Mouse (Mus musculus): Measurements from ENCODE around the gene Prl2c5. TPM values are rescaled to one million over a fixed set of nuclear protein-coding genes. Genes with fewer than 3 reads are reported as not detected.
"Not testable (repeated sequence)": the region's sequence is repeated elsewhere in the genome, so short reads cannot be mapped to it uniquely, and the experiment has no call there.

Prl2c5 gene
- 0.25 TPM for polyA plus RNA-seq (2012; fragmentation: generic; extraction: Trizol)

DNA sequence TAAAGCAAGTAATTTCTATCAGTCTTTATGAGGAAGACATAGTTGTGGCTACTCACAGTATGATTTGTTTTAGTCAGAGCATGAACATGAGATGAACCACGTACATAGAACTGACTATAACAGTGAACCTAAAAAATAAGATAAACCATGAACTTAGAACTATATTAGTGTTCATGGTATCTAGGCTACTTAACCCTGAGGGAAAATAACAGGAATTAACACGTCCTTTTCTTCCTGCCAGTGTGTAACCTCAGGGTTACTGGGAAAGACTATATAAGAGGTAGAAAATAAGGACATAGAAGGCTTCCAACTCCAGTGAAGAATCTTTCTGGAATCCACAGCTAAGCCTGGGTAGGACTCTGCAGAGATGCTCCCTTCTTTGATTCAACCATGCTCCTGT is at the start of gene Prl2c5:
Gene Prl2c5, plus strand, starts transcription at position 301 of the 400 bp plus-strand sequence.
- not testable (repeated sequence) for H3ac ChIP-seq (ENCODE audit: control insufficient read depth, insufficient read length); H3K79me2 ChIP-seq (ENCODE audit: control insufficient read depth, insufficient read depth); H3K27me3 ChIP-seq (ENCODE audit: control insufficient read depth, insufficient read depth, insufficient read length); H3K4me2 ChIP-seq (ENCODE audit: low read depth); H3K4me3 ChIP-seq; H3K36me3 ChIP-seq (ENCODE audit: control insufficient read depth, insufficient read depth)

DNA sequence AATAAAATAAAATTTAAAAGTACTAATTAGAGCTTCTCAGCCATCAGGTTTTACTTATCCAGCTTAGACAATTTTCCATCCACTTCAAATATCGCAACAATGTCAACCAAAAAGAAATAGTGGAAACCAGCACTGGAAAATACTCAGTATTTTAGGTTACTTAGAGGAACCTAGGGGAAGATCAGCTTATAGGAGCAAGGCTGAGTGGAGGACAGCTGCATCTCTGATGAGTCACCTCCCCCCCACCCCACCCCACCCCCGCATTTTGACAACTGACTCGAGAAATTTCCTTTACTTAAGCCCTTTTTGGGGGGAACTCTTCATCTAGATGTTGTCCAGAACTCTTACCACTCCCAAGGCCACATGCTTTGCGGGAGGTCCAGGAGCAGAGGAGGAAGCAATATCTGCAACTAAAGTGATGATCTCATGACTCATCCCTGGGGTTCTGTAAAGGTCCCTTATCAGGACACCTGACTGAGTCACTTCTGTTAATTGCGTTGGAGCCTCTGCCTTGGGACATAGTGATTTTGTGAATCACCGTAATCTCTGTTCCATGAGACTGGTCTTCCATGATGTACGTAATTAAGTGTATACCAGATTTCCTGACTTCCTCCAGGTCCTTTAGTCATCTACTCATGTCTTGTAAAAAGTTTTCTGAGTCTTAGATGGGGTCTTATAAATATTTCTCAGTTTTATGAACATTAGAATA is 19.6 kb upstream of the Prl2c5 start:
- H3K4me2 ChIP-seq (ENCODE audit: low read depth); H3K36me3 ChIP-seq (ENCODE audit: control insufficient read depth, insufficient read depth); H3K4me3 ChIP-seq; H3K79me2 ChIP-seq (ENCODE audit: control insufficient read depth, insufficient read depth); H3K27me3 ChIP-seq (ENCODE audit: control insufficient read depth, insufficient read depth, insufficient read length); H3ac ChIP-seq (ENCODE audit: control insufficient read depth, insufficient read length): not testable (repeated sequence)
- TF ChIP-seq MYOD1 (IDR thresholded peaks at IDR 0.05; ENCODE audit: control insufficient read depth in 1 of 3, insufficient read length in 2 of 3, low read depth in 2 of 3): peak in 2 of 3 experiments; percentile 72 to 76

DNA sequence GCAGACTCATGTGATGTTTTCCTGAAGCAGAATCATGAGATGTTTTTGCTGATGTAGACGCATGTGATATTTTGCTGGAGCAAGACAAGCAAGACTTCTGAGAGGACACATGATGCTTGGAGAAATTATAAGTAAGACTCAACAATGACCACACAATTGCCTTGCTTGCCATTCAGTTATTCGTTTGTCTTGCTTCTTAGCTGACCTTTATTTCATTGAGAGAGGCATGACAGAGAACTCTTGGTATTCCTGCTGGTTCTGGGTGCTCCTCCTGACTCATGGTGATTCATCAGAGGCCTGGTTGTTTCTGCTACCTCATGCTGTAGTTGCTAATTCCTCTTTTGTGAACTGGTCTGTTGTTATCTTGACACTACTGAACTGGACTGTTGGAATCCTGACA is 13.9 kb upstream of the Prl2c5 start:
- H3K27me3 ChIP-seq (ENCODE audit: control insufficient read depth, insufficient read depth, insufficient read length); H3ac ChIP-seq (ENCODE audit: control insufficient read depth, insufficient read length); H3K36me3 ChIP-seq (ENCODE audit: control insufficient read depth, insufficient read depth); H3K79me2 ChIP-seq (ENCODE audit: control insufficient read depth, insufficient read depth); H3K4me3 ChIP-seq: not testable (repeated sequence)
- H3K4me2 ChIP-seq (ENCODE audit: low read depth): peak overlapping the region; percentile 8
- peak; percentile 25; the same call in 1 of the 2 replicates for TF ChIP-seq CEBPB (IDR thresholded peaks at IDR 0.05; ENCODE audit: insufficient read depth, poor library complexity, severe bottlenecking)

DNA sequence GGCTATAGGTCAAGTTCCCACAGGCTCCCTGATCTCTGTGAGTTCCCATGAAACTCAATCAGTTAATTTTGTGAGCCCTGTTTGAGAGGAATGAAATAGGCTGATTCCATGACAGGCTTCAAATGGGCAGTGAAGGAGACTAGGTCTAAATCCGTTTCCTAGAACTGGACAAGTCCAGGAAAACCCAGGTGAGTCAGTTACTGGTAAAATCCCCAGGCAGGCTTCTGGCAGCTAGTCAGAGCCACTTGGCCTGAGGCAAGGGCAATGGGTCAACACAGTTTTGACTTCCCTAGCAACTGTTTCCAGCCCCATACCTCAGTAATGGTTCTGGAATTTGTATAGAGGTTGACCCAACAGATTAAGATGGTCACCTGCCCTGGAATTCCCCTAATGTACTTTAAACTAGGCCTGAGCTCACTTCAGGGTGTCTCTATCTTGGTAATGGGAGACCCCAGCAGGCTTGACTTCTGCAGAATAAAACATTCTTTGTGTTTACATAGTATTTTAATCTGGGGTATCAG is 8.8 kb upstream of the Prl2c5 start:
- not testable (repeated sequence) for H3ac ChIP-seq (ENCODE audit: control insufficient read depth, insufficient read length)

DNA sequence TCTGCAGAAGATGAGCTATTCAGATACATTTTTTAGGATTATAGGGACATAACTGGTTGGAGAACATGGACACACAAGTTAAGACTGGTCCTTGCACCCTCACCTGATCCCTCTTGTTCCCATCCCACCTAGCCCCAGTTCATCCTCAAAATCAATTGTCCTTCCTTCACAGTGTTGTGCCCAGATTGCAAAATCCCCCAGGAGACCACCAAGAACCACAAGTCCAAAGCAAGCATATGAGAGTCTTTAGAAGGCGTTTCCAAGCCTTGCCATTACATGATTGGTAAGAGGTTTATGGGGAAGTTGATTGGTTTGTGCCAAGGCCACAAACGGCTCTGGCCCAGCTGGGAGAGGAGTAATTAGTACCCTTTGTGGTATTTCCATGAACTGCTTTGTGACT is 6.8 kb upstream of the Prl2c5 start:
- H3K79me2 ChIP-seq (ENCODE audit: control insufficient read depth, insufficient read depth); H3K4me2 ChIP-seq (ENCODE audit: low read depth); H3K36me3 ChIP-seq (ENCODE audit: control insufficient read depth, insufficient read depth); H3ac ChIP-seq (ENCODE audit: control insufficient read depth, insufficient read length); H3K4me3 ChIP-seq; H3K27me3 ChIP-seq (ENCODE audit: control insufficient read depth, insufficient read depth, insufficient read length): not testable (repeated sequence)
- TF ChIP-seq CEBPB (IDR thresholded peaks at IDR 0.05; ENCODE audit: insufficient read depth, poor library complexity, severe bottlenecking): peak; percentile 66; the same call in 1 of the 2 replicates

More for the DNA sequence above, 8.8 kb upstream of the Prl2c5 start:
- H3K79me2 ChIP-seq (ENCODE audit: control insufficient read depth, insufficient read depth); H3K4me2 ChIP-seq (ENCODE audit: low read depth); H3K27me3 ChIP-seq (ENCODE audit: control insufficient read depth, insufficient read depth, insufficient read length); H3K36me3 ChIP-seq (ENCODE audit: control insufficient read depth, insufficient read depth); H3K4me3 ChIP-seq: not testable (repeated sequence)

DNA sequence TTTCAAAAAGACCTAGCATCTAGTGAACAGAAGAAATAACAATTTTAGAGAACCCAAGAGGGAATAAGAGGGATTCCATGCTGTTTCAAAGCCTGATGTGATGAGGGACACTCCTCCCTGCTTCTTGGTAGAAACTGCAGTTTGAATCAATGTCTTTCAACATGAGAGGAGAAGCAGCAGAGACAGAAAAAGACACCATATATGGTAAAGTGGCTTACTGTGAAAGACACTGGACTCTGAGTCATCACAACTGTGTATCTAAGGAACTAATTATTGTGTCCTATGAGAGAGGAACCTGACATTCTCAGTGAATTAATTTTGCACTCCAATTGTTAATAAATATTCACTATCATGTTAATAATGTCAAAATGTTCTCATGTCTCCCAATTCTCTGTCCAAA is 28.7 kb downstream of the Prl2c5 start:
- not testable (repeated sequence) for H3K79me2 ChIP-seq (ENCODE audit: control insufficient read depth, insufficient read depth); H3K27me3 ChIP-seq (ENCODE audit: control insufficient read depth, insufficient read depth, insufficient read length); H3K4me3 ChIP-seq; H3K4me2 ChIP-seq (ENCODE audit: low read depth); H3K36me3 ChIP-seq (ENCODE audit: control insufficient read depth, insufficient read depth); H3ac ChIP-seq (ENCODE audit: control insufficient read depth, insufficient read length)

DNA sequence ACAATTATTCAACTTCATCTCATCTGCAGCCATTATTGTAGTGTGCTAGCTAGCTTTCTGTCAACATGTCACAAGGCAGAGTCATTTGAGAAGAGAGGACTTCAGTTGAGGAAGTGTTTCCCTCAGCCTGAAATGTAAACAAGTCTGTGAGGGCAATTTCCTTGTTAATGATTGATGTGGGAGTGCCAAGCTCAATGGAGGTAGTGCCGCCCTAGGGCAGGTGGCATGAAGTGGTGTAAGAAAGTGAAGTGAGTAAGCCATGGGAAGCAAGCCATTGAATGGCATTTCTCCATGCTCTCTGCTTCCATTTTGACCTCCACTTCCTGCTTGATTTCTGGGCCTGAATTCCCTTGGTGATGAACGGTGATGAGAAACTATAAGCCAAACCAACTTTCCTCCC is 33.8 kb downstream of the Prl2c5 start:
- not testable (repeated sequence) for H3ac ChIP-seq (ENCODE audit: control insufficient read depth, insufficient read length); H3K79me2 ChIP-seq (ENCODE audit: control insufficient read depth, insufficient read depth)

DNA sequence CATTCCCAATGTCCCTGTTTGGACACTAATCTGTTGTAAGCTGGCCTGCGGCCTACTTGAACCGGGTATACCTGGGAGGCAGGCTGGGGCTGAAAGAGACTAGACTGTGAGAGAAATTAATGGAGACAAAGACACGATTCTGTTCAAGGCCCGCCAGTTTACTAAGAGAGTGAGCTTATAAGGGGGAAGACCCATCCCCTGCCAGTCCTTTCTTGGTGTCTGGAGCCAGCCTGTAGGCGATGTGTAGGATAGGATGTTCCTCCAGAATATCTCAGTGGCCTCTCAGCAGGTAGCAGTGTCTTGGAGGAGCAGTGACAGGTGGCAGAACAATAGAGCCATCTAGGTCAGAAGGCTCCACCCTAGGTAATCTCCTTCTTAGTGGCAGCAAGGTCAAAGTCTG is 37.7 kb downstream of the Prl2c5 start:
- H3K79me2 ChIP-seq (ENCODE audit: control insufficient read depth, insufficient read depth); H3K36me3 ChIP-seq (ENCODE audit: control insufficient read depth, insufficient read depth); H3K4me2 ChIP-seq (ENCODE audit: low read depth); H3K4me3 ChIP-seq; H3ac ChIP-seq (ENCODE audit: control insufficient read depth, insufficient read length); H3K27me3 ChIP-seq (ENCODE audit: control insufficient read depth, insufficient read depth, insufficient read length): not testable (repeated sequence)

More for the DNA sequence above, 33.8 kb downstream of the Prl2c5 start:
- not testable (repeated sequence) for H3K4me2 ChIP-seq (ENCODE audit: low read depth); H3K27me3 ChIP-seq (ENCODE audit: control insufficient read depth, insufficient read depth, insufficient read length); H3K36me3 ChIP-seq (ENCODE audit: control insufficient read depth, insufficient read depth); H3K4me3 ChIP-seq

DNA sequence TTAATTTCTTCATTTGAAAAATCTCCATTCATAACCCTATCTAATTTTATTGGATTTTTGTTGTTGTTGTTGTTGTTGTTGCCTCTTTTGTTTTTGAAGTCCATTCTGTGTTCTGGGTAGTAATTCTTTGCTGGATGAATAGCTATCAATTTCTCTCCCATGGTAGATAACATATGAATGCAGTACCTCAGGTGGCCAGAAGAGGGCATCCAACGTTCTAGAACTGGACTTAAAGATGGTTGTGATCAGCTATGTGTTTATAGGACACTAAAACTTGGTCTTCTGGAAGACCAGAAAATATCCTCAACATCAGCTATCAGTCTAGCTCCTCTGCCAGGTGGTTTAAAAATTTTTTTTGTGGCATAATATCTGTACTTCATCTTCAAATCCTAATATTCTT is 54.9 kb downstream of the Prl2c5 start:
- not testable (repeated sequence) for H3K4me2 ChIP-seq (ENCODE audit: low read depth); H3K4me3 ChIP-seq; H3ac ChIP-seq (ENCODE audit: control insufficient read depth, insufficient read length); H3K27me3 ChIP-seq (ENCODE audit: control insufficient read depth, insufficient read depth, insufficient read length); H3K36me3 ChIP-seq (ENCODE audit: control insufficient read depth, insufficient read depth); H3K79me2 ChIP-seq (ENCODE audit: control insufficient read depth, insufficient read depth)

Other genes with a start within 250 kb of the Prl2c5 start
- 1.3 TPM for gene Prl2c2, start 177.3 kb upstream of the Prl2c5 start, polyA plus RNA-seq (2012; fragmentation: generic; extraction: Trizol)
- gene Gpr137b, start 211.3 kb downstream of the Prl2c5 start, polyA plus RNA-seq (2012; fragmentation: generic; extraction: Trizol): 20.1 TPM

Measured in myocyte (in vitro differentiated cells).